Mouse (Mus musculus) bone marrow, adult 2 months (tissue): Measurements from ENCODE around the gene Psma3.

ENCODE experiments used
- CTCF ChIP-seq: fragments of 200-500 bp; IDR thresholded peaks from 2 replicates; pipeline ENCODE4 v1.5.1; 2011; ENCODE audit warnings: low read length, control low read depth; ENCODE audit not compliant: control insufficient read depth, insufficient read depth
- POLR2A ChIP-seq: fragments of 200-500 bp; IDR thresholded peaks from 2 replicates; pipeline ENCODE4 v1.6.1; 2011; ENCODE audit warnings: low read depth, mild to moderate bottlenecking, control low read depth, low read length, borderline replicate concordance; ENCODE audit not compliant: control insufficient read depth

DNA sequence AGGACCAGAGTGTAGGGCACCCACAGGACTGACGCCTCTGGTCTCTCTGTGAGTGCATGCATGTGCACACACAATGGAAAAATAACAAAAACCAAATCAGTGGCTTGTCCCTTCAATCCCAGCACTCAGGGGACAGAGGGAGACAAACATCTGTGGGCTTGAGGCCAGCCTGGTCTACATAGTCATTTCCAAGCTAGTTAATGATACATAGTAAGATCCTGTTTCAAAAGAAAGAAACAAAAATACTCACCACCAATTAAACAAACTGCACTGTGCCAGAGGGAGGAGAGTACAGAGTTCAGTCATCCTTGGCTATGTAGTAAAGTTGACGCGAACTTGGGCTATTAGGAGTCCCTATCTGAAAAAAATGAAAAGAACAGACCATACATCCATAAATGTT, 69.2 kb downstream of the Psma3 start:
- TF ChIP-seq CTCF (no peak), POLR2A (no peak)
